Mouse (Mus musculus): Measurements from ENCODE around the gene Gpc6.

DNA sequence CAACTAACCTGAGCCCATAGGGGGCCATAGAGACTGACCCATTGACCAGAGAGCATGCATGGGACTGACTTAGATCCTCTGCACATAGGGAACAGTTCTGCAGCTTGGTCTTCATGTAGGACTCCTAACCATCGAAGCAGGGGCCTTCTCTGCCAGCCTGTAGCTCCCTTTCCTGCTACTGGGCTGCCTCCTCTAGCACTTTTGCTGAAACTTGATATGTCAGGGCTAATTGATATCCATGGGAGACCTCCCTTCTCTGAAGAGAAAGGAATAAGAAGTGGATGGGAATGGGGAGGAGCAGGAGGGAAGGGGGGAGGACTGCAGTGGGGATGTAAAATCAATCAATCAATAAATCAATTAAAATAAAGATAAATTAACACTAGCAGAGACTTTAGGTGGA is 678.7 kb downstream of the Gpc6 start:
- TF ChIP-seq POLR2A (IDR thresholded peaks at IDR 0.05; ENCODE audit: low read depth, low read length), result no peak
- no peak for TF ChIP-seq TCF12 (IDR thresholded peaks at IDR 0.05; ENCODE audit: low read depth, low read length)
- no peak for TF ChIP-seq HCFC1 (IDR thresholded peaks at IDR 0.05; ENCODE audit: low read depth, low read length)
- no peak for TF ChIP-seq ELF1 (IDR thresholded peaks at IDR 0.05; ENCODE audit: low read depth, low read length)
- no peak for TF ChIP-seq ZMIZ1 (IDR thresholded peaks at IDR 0.05; ENCODE audit: low read depth, low read length)
- no peak for TF ChIP-seq USF1 (IDR thresholded peaks at IDR 0.05; ENCODE audit: low read depth, low read length)
- no peak for TF ChIP-seq CTCF (conservative IDR thresholded peaks at IDR 0.05 in 1 of 2, IDR thresholded peaks at IDR 0.05 in 1 of 2; ENCODE audit: low read depth in 2 of 2, low read length in 2 of 2)
- TF ChIP-seq MXI1 (IDR thresholded peaks at IDR 0.05; ENCODE audit: low read depth, low read length), result no peak
- TF ChIP-seq EP300 (IDR thresholded peaks at IDR 0.05; ENCODE audit: low read length), result no peak
- TF ChIP-seq RAD21 (IDR thresholded peaks at IDR 0.05; ENCODE audit: low read depth, low read length), result no peak
- TF ChIP-seq MAFK (IDR thresholded peaks at IDR 0.05; ENCODE audit: insufficient replicate concordance, low read length), result no peak
- TF ChIP-seq E2F4 (IDR thresholded peaks at IDR 0.05; ENCODE audit: insufficient replicate concordance, low read depth, low read length), result no peak
- no peak for TF ChIP-seq POLR2AphosphoS2 (IDR thresholded peaks at IDR 0.05; ENCODE audit: low read depth, low read length)
- TF ChIP-seq ZC3H11A (IDR thresholded peaks at IDR 0.05; ENCODE audit: low read depth, low read length), result no peak

Measured in CH12.LX (cell line).